Mouse (Mus musculus): Measurements from ENCODE around the gene Zp3.

The Zp3 gene

GRCm38 (mm10) chr5:136001222-136001621 lies 21.3 kb downstream of the Zp3 start:
- no peak for DNase-seq (ENCODE audit: inconsistent age in 2 of 2, low spot score in 1 of 2)

- DNase-seq (ENCODE audit: inconsistent age in 2 of 2, low spot score in 1 of 2), result no peak
Observed at GRCm38 (mm10) chr5:136002325-136002724, 22.4 kb downstream of the Zp3 start.

- DNase-seq (ENCODE audit: inconsistent age in 2 of 2, low spot score in 1 of 2), result no peak
Observed at GRCm38 (mm10) chr5:136002751-136003151, 22.9 kb downstream of the Zp3 start.

- no peak for DNase-seq (ENCODE audit: inconsistent age in 2 of 2, low spot score in 1 of 2)
Observed at GRCm38 (mm10) chr5:136004537-136004936, 24.6 kb downstream of the Zp3 start.

GRCm38 (mm10) chr5:136007745-136008144 lies 27.8 kb downstream of the Zp3 start:
- peak; percentile 40 to 64 for DNase-seq (ENCODE audit: inconsistent age in 2 of 2, low spot score in 1 of 2)

GRCm38 (mm10) chr5:136014877-136015276 lies 35.0 kb downstream of the Zp3 start:
- peak; percentile 33 to 52 for DNase-seq (ENCODE audit: inconsistent age in 2 of 2, low spot score in 1 of 2)

- peak in 1 of 2 experiments; percentile 57 for DNase-seq (ENCODE audit: inconsistent age in 2 of 2, low spot score in 1 of 2)
Observed at GRCm38 (mm10) chr5:136015586-136015985, 35.7 kb downstream of the Zp3 start.

GRCm38 (mm10) chr5:136016014-136016876 lies 36.3 kb downstream of the Zp3 start:
- peak; percentile 53 to 83 for DNase-seq (ENCODE audit: inconsistent age in 2 of 2, low spot score in 1 of 2)

- no peak for DNase-seq (ENCODE audit: inconsistent age in 2 of 2, low spot score in 1 of 2)
Observed at GRCm38 (mm10) chr5:136017262-136017661, 37.4 kb downstream of the Zp3 start.

- no peak for DNase-seq (ENCODE audit: inconsistent age in 2 of 2, low spot score in 1 of 2)
Observed at GRCm38 (mm10) chr5:136018726-136019125, 38.8 kb downstream of the Zp3 start.

GRCm38 (mm10) chr5:136019907-136020306 lies 40.0 kb downstream of the Zp3 start:
- DNase-seq (ENCODE audit: inconsistent age in 2 of 2, low spot score in 1 of 2), result peak in 1 of 2 experiments; percentile 54

GRCm38 (mm10) chr5:136025712-136026111 lies 45.8 kb downstream of the Zp3 start:
- DNase-seq (ENCODE audit: inconsistent age in 2 of 2, low spot score in 1 of 2), result peak in 1 of 2 experiments; percentile 52

GRCm38 (mm10) chr5:136026859-136027258 lies 47.0 kb downstream of the Zp3 start:
- DNase-seq (ENCODE audit: inconsistent age in 2 of 2, low spot score in 1 of 2), result no peak

GRCm38 (mm10) chr5:136027612-136028311 lies 47.9 kb downstream of the Zp3 start:
- no peak for DNase-seq (ENCODE audit: inconsistent age in 2 of 2, low spot score in 1 of 2)

GRCm38 (mm10) chr5:136034868-136035267 lies 55.0 kb downstream of the Zp3 start:
- no peak for DNase-seq (ENCODE audit: inconsistent age in 2 of 2, low spot score in 1 of 2)

GRCm38 (mm10) chr5:136035285-136035684 lies 55.4 kb downstream of the Zp3 start:
- DNase-seq (ENCODE audit: inconsistent age in 2 of 2, low spot score in 1 of 2), result no peak

- DNase-seq (ENCODE audit: inconsistent age in 2 of 2, low spot score in 1 of 2), result no peak
Observed at GRCm38 (mm10) chr5:136036667-136037066, 56.8 kb downstream of the Zp3 start.
